Mouse (Mus musculus) fibroblast of lung, adult 2 months (primary cell): ENCODE measurements around the gene Olfr203.
"Not testable (repeated sequence)": the region's sequence is repeated elsewhere in the genome, so short reads cannot be mapped to it uniquely, and the experiment has no call there.

Experiments
- DNase-seq: peaks from one replicate; pipeline ENCODE4 v3.0.0-alpha.2; 2011; ENCODE audit warnings: low read depth

The Olfr203 gene

DNA sequence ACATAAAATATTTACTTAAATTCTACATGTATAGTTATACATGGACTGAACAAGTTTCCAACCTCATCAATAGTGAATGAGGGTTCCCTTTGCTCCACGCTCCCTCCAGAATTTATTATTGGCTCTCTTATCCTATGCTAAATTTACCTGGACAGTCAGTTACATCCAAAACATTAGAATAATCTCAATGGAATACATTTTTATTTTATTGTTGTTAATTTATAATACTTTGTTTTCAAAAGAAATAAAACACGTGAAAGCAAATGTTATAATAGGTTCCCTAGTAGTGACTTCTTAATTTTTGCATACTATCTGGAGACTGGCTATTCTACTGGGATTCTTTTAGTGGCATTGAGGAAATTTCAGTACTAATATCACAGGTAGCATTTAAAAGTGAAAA lies at the start of gene Olfr203:
Gene Olfr203, plus strand, starts transcription at position 301 of the 400 bp plus-strand sequence.
- DNase-seq, result no peak

DNA sequence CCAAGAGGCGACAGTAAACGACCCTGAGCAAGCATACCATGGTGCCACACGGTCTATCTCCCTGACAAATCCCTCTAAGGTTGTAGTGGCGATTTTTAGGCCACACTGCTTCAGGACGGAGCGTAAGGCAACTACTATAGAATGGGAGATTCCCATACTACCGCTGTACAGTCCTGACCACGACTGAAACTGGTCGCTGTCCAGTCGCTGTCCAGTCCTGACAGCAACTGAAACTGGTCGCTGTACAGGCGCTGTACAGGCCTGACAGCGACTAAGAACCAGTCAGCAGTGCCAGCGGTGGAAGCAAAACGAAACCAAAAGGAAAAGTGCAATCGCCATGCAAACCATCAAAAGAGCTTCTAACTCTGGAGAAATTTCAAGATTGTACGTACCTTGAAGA lies 49.0 kb upstream of the Olfr203 start:
- DNase-seq, result no peak

DNA sequence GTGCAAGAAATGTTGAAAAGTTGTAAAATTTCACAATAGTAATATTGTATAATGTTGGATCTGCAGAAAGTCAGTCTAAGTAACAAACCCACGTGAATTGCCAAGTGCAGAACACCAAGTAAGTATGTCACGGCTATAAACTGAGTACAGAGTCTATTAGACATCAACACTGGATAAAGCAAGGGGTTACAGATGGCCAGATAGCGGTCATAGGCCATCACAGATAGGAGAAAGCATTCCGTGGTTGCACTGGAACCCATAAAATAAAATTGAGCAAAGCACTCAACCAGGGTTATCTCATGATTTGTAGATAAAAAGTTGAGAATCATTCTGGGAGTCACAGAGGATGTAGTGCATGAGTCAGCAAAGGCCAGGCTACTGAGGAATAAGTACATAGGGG lies 29.6 kb upstream of the Olfr203 start:
- DNase-seq, result not testable (repeated sequence)

DNA sequence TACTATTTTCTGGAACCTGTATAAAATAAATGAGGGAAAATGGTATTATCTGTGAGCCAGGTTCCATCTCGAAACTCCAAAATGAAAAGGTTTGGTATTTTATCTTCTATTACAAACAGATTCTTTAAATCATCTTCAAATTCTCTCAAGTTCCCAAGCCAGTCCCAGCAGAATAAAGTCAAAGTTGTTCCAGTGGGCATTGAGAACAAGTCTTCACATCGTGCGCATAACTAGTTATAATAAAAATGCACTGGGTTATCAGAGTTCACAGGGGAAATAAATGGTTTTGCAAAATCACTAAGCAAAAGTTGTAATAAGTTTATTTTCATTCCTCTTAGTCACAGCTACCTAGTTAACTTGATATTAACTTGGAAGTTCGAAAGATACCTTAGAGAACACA lies 26.1 kb upstream of the Olfr203 start, which contains the start of gene Olfr201:
Gene Olfr201, minus strand, starts transcription at position 101 of the 400 bp plus-strand sequence.
- not testable (repeated sequence) for DNase-seq

DNA sequence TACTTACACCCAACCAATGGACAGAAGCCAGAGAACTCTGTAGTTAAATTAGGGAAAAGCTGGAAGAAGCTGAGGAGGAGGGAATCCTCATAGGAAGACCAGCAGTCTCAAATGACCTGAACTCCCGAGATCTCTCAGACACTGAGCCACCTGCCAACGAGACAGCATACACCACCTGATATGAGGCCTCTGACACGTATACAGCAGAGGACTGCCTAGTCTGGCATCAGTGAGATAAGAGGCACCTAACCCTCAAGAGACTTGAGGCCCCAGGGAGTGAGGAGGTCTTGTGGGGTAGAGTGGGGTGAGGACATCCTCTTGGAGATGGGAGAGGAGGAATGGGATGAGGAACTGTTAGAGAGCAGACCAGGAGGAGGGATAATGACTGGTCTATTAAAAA lies 18.1 kb upstream of the Olfr203 start:
- no peak for DNase-seq

GRCm38 (mm10) chr16:59283476-59283875 lies 15.2 kb upstream of the Olfr203 start:
- DNase-seq, result no peak

DNA sequence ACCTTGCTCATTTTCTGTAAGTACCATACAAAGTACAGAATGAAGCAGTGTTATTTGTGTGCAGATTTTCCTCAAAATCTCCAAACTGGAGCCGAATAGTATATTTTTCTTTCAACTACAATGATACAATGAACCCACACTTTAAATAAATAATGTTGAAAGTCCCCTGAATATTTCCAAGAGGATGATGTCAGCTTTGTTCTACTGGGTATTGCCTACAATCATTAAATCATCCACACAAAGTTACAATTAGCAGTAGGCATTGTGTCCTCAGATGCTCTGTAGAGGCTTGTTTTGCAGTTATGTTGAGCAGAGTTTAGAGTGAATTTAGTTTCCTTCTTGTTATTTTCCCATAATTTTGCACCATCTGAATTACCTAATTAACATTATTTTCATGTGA lies 12.0 kb upstream of the Olfr203 start, which contains the start of gene Olfr202:
Gene Olfr202, minus strand, starts transcription at position 101 of the 400 bp plus-strand sequence.
- no peak for DNase-seq

DNA sequence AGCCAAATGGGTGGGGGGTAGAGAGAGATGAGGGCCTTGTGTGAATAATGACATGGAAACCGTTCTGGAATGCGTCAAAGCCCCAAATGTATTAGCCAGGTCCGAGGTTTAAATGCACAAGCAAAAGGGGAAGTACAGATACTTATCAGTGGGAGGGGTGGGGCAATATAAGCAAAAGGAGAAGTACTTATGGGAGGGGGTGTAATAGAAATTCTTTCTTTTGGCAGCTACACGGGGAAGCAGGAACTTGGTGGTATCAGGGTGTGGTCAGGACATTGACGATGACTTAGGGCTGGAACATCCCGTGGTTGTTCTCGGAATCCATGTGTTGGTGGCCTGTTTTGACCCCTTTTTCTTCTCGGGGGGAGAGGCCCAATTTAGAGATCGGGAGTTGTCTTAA lies 11.1 kb upstream of the Olfr203 start:
- not testable (repeated sequence) for DNase-seq

DNA sequence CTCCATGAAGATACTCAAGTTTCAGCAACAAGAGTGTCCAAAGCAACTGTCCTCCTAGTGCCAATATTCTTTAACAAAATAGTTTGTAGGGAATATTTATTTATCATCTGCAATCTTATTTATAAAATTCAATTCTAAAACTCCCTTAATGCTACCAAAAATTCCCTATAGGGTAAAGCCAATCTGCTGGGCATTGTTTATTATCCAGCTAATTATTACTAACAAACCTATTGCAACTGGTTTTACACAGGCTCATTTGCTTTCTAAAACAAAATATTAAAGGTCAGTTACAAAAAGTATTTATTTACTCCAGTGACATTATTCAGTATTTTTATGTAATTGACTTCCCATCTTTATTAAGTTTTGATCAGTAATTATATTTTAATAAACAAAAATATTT lies 19.5 kb downstream of the Olfr203 start, which contains the start of gene Olfr204:
Gene Olfr204, minus strand, starts transcription at position 101 of the 400 bp plus-strand sequence.
- no peak for DNase-seq

DNA sequence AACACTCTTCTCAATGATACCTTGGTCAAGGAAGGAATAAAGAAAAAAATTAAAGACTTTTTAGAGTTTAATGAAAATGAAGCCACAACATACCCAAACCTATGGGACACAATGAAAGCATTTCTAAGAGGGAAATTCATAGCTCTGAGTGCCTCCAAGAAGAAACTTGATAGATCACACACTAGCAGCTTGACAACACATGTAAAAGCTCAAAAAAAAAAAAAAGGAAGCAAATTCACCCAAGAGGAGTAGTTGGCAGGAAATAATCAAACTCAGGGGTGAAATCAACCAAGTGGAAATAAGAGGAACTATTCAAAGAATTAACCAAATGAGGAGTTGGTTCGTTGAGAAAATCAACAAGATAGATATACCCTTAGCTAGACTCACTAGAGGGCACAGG lies 24.6 kb downstream of the Olfr203 start:
- not testable (repeated sequence) for DNase-seq

DNA sequence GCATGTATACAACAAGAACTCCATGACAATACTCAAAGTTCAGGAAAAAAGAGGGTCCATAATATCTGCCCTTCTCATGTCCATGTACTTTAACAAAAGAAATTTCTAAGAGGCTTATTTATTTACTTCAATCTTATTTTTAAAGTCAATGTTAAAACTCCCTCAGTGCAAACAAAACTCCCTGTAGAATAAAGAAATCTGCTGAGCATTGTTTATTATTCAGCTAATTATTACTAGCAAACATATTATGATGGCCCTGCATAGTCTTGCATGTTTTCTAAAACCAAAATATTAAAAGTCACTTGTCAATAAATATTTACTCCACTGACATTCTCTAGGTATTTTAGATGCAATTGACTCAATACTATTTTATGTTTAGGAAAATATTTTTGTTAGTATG lies 32.4 kb downstream of the Olfr203 start, which contains the start of gene Olfr205:
Gene Olfr205, minus strand, starts transcription at position 101 of the 400 bp plus-strand sequence.
- DNase-seq, result no peak

GRCm38 (mm10) chr16:59349146-59349545 lies 50.5 kb downstream of the Olfr203 start, which contains the start of gene Olfr206:
Gene Olfr206, minus strand, starts transcription at chr16:59349246.
- no peak for DNase-seq
